Mouse (Mus musculus): ENCODE measurements around the gene Adk.

- no peak for TF ChIP-seq POLR2A (IDR thresholded peaks at IDR 0.05; ENCODE audit: borderline replicate concordance, extremely low read depth, low read depth, low read length)
- no peak for TF ChIP-seq CTCF (IDR thresholded peaks at IDR 0.05; ENCODE audit: insufficient read depth, low read length)
These were observed 22.3 kb downstream of the Adk start for GRCm38 (mm10) chr14:21074398-21075320.

All from lung, adult 2 months (tissue).